In genomic region chr19:10176941-10177372, GRCm38 (mm10) we compare ENCODE assay signal across 10 mouse cellular contexts. TPM values are rescaled to one million over a fixed set of nuclear protein-coding genes. Genes with fewer than 3 reads are reported as not detected.
A peak's percentile ranks its signal among the peaks of the same experiment; 100 is the strongest.
DNase-seq lines count a peak whose midpoint lies in the region; ATAC-seq lines count a peak whose summit lies in the region.
"Had no signal": no experiment of that assay in that cellular context is flagged by ENCODE, and none has a peak within 500 bp of the region (broad histone marks: within the 10 kb centered on the region; RNA-seq: fewer than 3 reads in every experiment).

No protein-coding gene starts in this region.

- H3K4me2 ChIP-seq in heart, embryonic 15.5 days = peak overlapping the region; percentile 33; the same call in 1 of the 2 replicates

- peaks cover 15% of the 10 kb centered on the region for H3K4me1 ChIP-seq in heart, embryonic 15.5 days (replicated peaks)

- H3K27me3 ChIP-seq in heart, embryonic 15.5 days = no peaks in the 10 kb centered on the region

- ATAC-seq in heart, embryonic 15.5 days (replicated peaks; ENCODE audit: insufficient number of reproducible peaks, insufficient read depth, low FRiP score, low read depth) = peak; percentile 70
- ATAC-seq: intestine, embryonic 16.5 days had no signal

- peak overlapping the region; percentile 42 for H3K27ac ChIP-seq in heart, embryonic 15.5 days
- H3K27ac ChIP-seq: macrophage had no signal

- no peaks in the 10 kb centered on the region for H3K36me3 ChIP-seq in heart, embryonic 15.5 days

- WGBS in heart, embryonic 15.5 days = 30% methylated on average over 7 of the region's 7 CpGs

- H3K4me3 ChIP-seq in heart, embryonic 15.5 days = no peak overlapping the region

- H3K9me3 ChIP-seq in heart, embryonic 15.5 days (replicated peaks) = no peaks in the 10 kb centered on the region

- no peak for DNase-seq in heart, adult 8-10 months (ENCODE audit: low spot score)
- DNase-seq in 3T3-L1 (ENCODE audit: low read depth, low spot score) (peak; percentile 38), NIH3T3 (ENCODE audit: low read depth) (peak; percentile 58)
- DNase-seq in kidney, postnatal 14 days = peak; percentile 35
- no peak for DNase-seq in cerebellum, adult 18-20 months
- no peak for DNase-seq in c-Kit-positive CD71-positive TER-119-positive erythroid progenitor cells, embryonic 14.5 days (ENCODE audit: low spot score)
- no peak for DNase-seq in right cerebral cortex, postnatal 36 days (ENCODE audit: low spot score in 2 of 2)

- no peak overlapping the region for H3K9ac ChIP-seq in heart, embryonic 15.5 days

RNA-seq across cellular contexts. Expression of gene Fads1, which starts 5.7 kb away (rescaled TPM):
- 39.4 and 52.1 TPM in 2 replicates for polyA plus RNA-seq in heart, embryonic 15.5 days (2015; fragmentation: Nextera tagmentation; extraction: Ambion mirVana)
- total RNA-seq in heart, adult 8-10 months (2022) = 10 to 100 TPM; 19.6 to 26.2 (median 23.4) TPM

RNA-seq across cellular contexts. Expression of gene Tmem258, which starts 26.9 kb away (rescaled TPM):
- 351 and 380 TPM in 2 replicates for polyA plus RNA-seq in heart, embryonic 15.5 days (2015; fragmentation: Nextera tagmentation; extraction: Ambion mirVana)
- 100 to 1,000 TPM; 163 to 218 (median 190) TPM for total RNA-seq in heart, adult 8-10 months (2022)

RNA-seq across cellular contexts. Expression of gene Fen1, which starts 27.0 kb away (rescaled TPM):
- 39.9 and 53.3 TPM in 2 replicates for polyA plus RNA-seq in heart, embryonic 15.5 days (2015; fragmentation: Nextera tagmentation; extraction: Ambion mirVana)
- total RNA-seq in heart, adult 8-10 months (2022) = 1 to 10 TPM; 3.5 to 5.3 (median 4.9) TPM

Comparison
In these comparisons a context has a peak if more than half of its experiments do, and no peak if none do; other contexts are left out.
1. DNase-seq: peak in 3T3-L1 (single experiment), NIH3T3 (single experiment) and kidney, postnatal 14 days (single experiment); none in heart, adult 8-10 months (single experiment), cerebellum, adult 18-20 months (0 of 2), c-Kit-positive CD71-positive TER-119-positive erythroid progenitor cells, embryonic 14.5 days (single experiment) and right cerebral cortex, postnatal 36 days (0 of 2).